Mouse (Mus musculus) intestine, postnatal 0 days (tissue): ENCODE measurements around the gene Rnf6. TPM values are rescaled to one million over a fixed set of nuclear protein-coding genes. Genes with fewer than 3 reads are reported as not detected.
"Not testable (repeated sequence)": the region's sequence is repeated elsewhere in the genome, so short reads cannot be mapped to it uniquely, and the experiment has no call there.

ENCODE experiments used
- ATAC-seq: fragments of 200-750 bp; cut with Nextera tagmentation; 2 replicates; pipeline ENCODE4 v1.8.0; 2017; ENCODE audit warnings: mild to moderate bottlenecking, moderate TSS enrichment, moderate library complexity
- H3K27ac ChIP-seq: fragments of 300-500 bp; sonication (generic); 2 replicates; pipeline ENCODE4 v1.5.1; 2014; ENCODE audit warnings: mild to moderate bottlenecking, low read depth, low read length, moderate library complexity
- H3K27me3 ChIP-seq: fragments of 300-500 bp; sonication (generic); replicated peaks from 2 replicates; pipeline ENCODE4 v1.6.1; 2014; ENCODE audit warnings: low read length, mixed read lengths; ENCODE audit not compliant: control insufficient read depth, insufficient read depth
- H3K36me3 ChIP-seq: fragments of 300-500 bp; sonication (generic); 2 replicates; pipeline ENCODE4 v1.6.1; 2014; ENCODE audit warnings: mild to moderate bottlenecking, moderate library complexity; ENCODE audit not compliant: control insufficient read depth, insufficient read depth
- H3K4me1 ChIP-seq: fragments of 300-500 bp; sonication (generic); replicated peaks from 2 replicates; pipeline ENCODE4 v1.6.1; 2014; ENCODE audit warnings: antibody characterized with exemption, low read length, mixed read lengths; ENCODE audit not compliant: control insufficient read depth, insufficient read depth
- H3K4me2 ChIP-seq: fragments of 300-500 bp; sonication (generic); replicated peaks from 2 replicates; pipeline ENCODE4 v1.6.1; 2014; ENCODE audit warnings: low read depth, mild to moderate bottlenecking, moderate library complexity
- H3K4me3 ChIP-seq: fragments of 300-500 bp; sonication (generic); 2 replicates; pipeline ENCODE4 v1.5.1; 2014; ENCODE audit warnings: low read depth, low read length
- H3K9ac ChIP-seq: fragments of 300-500 bp; sonication (generic); 2 replicates; pipeline ENCODE4 v1.6.1; 2014; ENCODE audit warnings: mild to moderate bottlenecking, low read depth, low read length
- H3K9me3 ChIP-seq: fragments of 300-500 bp; sonication (generic); 2 replicates; pipeline ENCODE4 v1.6.1; 2016; ENCODE audit warnings: mixed run types; ENCODE audit not compliant: control insufficient read depth
- CTCF ChIP-seq: sonication (generic); IDR thresholded peaks from 2 replicates; pipeline ENCODE4 v1.5.1; 2016; ENCODE audit warnings: low read depth, mild to moderate bottlenecking, control low read depth, antibody characterized with exemption, moderate library complexity
- WGBS: fragments of 180-500 bp; shearing (Covaris S2); extraction: QIAGEN DNeasy Blood & Tissue Kit; methylation state at CpG from one replicate; pipeline ENCODE4 v1.1.7; 2014; 5-methylcytosine and 5-hydroxymethylcytosine counted together
- polyA plus RNA-seq: library from polyadenylated mRNA; unstranded; fragments of >200 nt; fragmentation: Nextera tagmentation; extraction: Ambion mirVana; gene quantifications from 2 replicates; pipeline ENCODE4 v1.2.1, GENCODE M21; 2015

Gene Rnf6
- polyA plus RNA-seq, 1 experiment from 2014 or later: 34.6 TPM

DNA sequence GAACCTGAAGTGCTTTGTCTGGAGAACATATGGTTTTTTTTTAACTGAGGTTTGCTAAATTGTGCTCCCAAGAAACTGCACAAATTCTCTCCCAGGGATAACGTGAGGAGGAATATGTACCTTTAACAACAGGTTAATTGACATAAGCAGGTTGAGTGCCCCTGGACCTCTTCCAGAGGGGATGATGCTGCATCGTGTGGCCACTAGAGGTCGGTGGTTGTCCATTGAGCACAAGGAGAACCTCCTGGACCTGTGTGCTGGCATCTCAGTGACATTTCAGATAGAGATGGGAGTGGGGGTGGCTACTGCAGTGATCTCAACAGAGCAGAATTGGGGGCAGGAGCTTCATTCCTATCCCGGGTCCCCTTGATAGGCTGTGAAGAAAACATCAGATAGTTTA is 48.6 kb downstream of the Rnf6 start:
- not testable (repeated sequence) for H3K4me2 ChIP-seq, H3K9ac ChIP-seq, H3K4me1 ChIP-seq, H3K9me3 ChIP-seq, H3K27ac ChIP-seq, H3K36me3 ChIP-seq, H3K27me3 ChIP-seq, ATAC-seq, H3K4me3 ChIP-seq
- 55% methylated on average over 4 of the region's 4 CpGs for WGBS
- peak; percentile 52 for TF ChIP-seq CTCF

GRCm38 (mm10) chr5:146170621-146171020 is 50.7 kb downstream of the Rnf6 start, which contains the start of gene Gm6309:
TSS of gene Gm6309 (minus strand) at chr5:146170721.
- not testable (repeated sequence) for H3K27ac ChIP-seq, H3K9ac ChIP-seq, ATAC-seq, H3K27me3 ChIP-seq, H3K36me3 ChIP-seq, H3K4me3 ChIP-seq, H3K9me3 ChIP-seq, H3K4me1 ChIP-seq, H3K4me2 ChIP-seq
- WGBS: 66% methylated on average over 2 of the region's 2 CpGs

GRCm38 (mm10) chr5:146160439-146160838 is 60.9 kb downstream of the Rnf6 start, which contains the start of gene Gm5565:
TSS of gene Gm5565 (minus strand) at chr5:146160539.
- ATAC-seq, H3K9ac ChIP-seq, H3K4me3 ChIP-seq, H3K27ac ChIP-seq, H3K9me3 ChIP-seq, H3K36me3 ChIP-seq, H3K4me1 ChIP-seq, H3K4me2 ChIP-seq, H3K27me3 ChIP-seq: not testable (repeated sequence)
- 92% methylated on average over 3 of the region's 3 CpGs for WGBS

Other genes with a start within 250 kb of the Rnf6 start
- 0.96 and 1.1 TPM in 2 replicates for gene Cyp3a25, start 211.9 kb downstream of the Rnf6 start, polyA plus RNA-seq
- gene Cyp3a59, start 142.3 kb downstream of the Rnf6 start, polyA plus RNA-seq: not detected in 2 replicates
- gene Gm5565, start 61.0 kb downstream of the Rnf6 start, polyA plus RNA-seq: not detected in 2 replicates
- gene Gm6309, start 50.8 kb downstream of the Rnf6 start, polyA plus RNA-seq: not detected in 2 replicates
- 0.35 TPM in 1 of 2 replicates, not detected in the other for gene 1700001J03Rik, start 36.3 kb downstream of the Rnf6 start, polyA plus RNA-seq
- gene Cdk8, start 9.7 kb upstream of the Rnf6 start, polyA plus RNA-seq: 24.6 and 27.3 TPM in 2 replicates
- 0.81 and 0.85 TPM in 2 replicates for gene Wasf3, start 163.4 kb upstream of the Rnf6 start, polyA plus RNA-seq